Mouse (Mus musculus): ENCODE measurements at regions not wholly inside any gene's neighbourhood (a gene's known extent, or its start where the extent isn't known, plus 50 kb on each side); places are given as distances from the start of the nearest gene placed in this dataset.
A peak's percentile ranks its signal among the peaks of the same experiment; 100 is the strongest.

- ATAC-seq (replicated peaks in 1 of 2; ENCODE audit: insufficient read depth in 1 of 2, low FRiP score in 2 of 2, low TSS enrichment in 1 of 2, low read depth in 1 of 2, poor library complexity in 2 of 2, severe bottlenecking in 2 of 2) = peak; percentile 87
Observed at GRCm38 (mm10) chr15:5414401-5414800, 170.4 kb upstream of the Ptger4 start.

GRCm38 (mm10) chr15:5416031-5416430, 172.0 kb upstream of the Ptger4 start:
- peak; percentile 66 to 74 for ATAC-seq (replicated peaks in 1 of 2; ENCODE audit: insufficient read depth in 1 of 2, low FRiP score in 2 of 2, low TSS enrichment in 1 of 2, low read depth in 1 of 2, poor library complexity in 2 of 2, severe bottlenecking in 2 of 2)

DNA sequence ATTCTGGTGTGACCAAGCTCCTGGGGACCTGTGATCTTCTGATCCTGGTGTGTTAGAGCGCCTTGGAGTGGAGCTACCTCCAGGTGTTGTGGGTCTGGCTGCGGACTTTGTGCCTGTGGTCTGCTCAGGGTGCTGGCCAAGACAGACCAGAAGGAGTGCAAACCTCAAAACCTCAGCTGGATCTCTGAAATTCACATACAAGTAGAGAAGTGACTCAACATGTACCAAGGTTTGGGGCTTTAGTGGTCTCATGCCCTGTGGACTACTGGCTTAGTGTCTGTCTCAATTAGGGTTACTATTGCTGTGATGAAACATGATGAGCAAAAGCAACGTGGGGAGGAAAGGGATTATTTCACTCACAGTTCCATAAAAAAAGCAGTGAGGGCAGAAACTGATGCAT, 182.7 kb upstream of the Ptger4 start:
- ATAC-seq (replicated peaks in 1 of 2; ENCODE audit: insufficient read depth in 1 of 2, low FRiP score in 2 of 2, low TSS enrichment in 1 of 2, low read depth in 1 of 2, poor library complexity in 2 of 2, severe bottlenecking in 2 of 2) = peak in 1 of 2 experiments; percentile 32; a peak in 1 of 4 replicates

GRCm38 (mm10) chr15:5427319-5428048, 183.5 kb upstream of the Ptger4 start:
- ATAC-seq (replicated peaks in 1 of 2; ENCODE audit: insufficient read depth in 1 of 2, low FRiP score in 2 of 2, low TSS enrichment in 1 of 2, low read depth in 1 of 2, poor library complexity in 2 of 2, severe bottlenecking in 2 of 2) = no peak

GRCm38 (mm10) chr15:5432018-5432417, 188.0 kb upstream of the Ptger4 start:
- no peak for ATAC-seq (replicated peaks in 1 of 2; ENCODE audit: insufficient read depth in 1 of 2, low FRiP score in 2 of 2, low TSS enrichment in 1 of 2, low read depth in 1 of 2, poor library complexity in 2 of 2, severe bottlenecking in 2 of 2)

- peak in 1 of 2 experiments; percentile 25; a peak in 1 of 4 replicates for ATAC-seq (replicated peaks in 1 of 2; ENCODE audit: insufficient read depth in 1 of 2, low FRiP score in 2 of 2, low TSS enrichment in 1 of 2, low read depth in 1 of 2, poor library complexity in 2 of 2, severe bottlenecking in 2 of 2)
Observed at GRCm38 (mm10) chr15:5437020-5437419, 193.0 kb upstream of the Ptger4 start.

- ATAC-seq (replicated peaks in 1 of 2; ENCODE audit: insufficient read depth in 1 of 2, low FRiP score in 2 of 2, low TSS enrichment in 1 of 2, low read depth in 1 of 2, poor library complexity in 2 of 2, severe bottlenecking in 2 of 2) = peak; percentile 97 to 98
Observed at GRCm38 (mm10) chr15:5446040-5446755, 202.2 kb upstream of the Ptger4 start.

- ATAC-seq (replicated peaks in 1 of 2; ENCODE audit: insufficient read depth in 1 of 2, low FRiP score in 2 of 2, low TSS enrichment in 1 of 2, low read depth in 1 of 2, poor library complexity in 2 of 2, severe bottlenecking in 2 of 2) = peak; percentile 55 to 81; a peak in 3 of 4 replicates
Observed at GRCm38 (mm10) chr15:5446756-5447314, 202.8 kb upstream of the Ptger4 start.

GRCm38 (mm10) chr15:5447707-5448496, 203.9 kb upstream of the Ptger4 start:
- no peak for ATAC-seq (replicated peaks in 1 of 2; ENCODE audit: insufficient read depth in 1 of 2, low FRiP score in 2 of 2, low TSS enrichment in 1 of 2, low read depth in 1 of 2, poor library complexity in 2 of 2, severe bottlenecking in 2 of 2)

DNA sequence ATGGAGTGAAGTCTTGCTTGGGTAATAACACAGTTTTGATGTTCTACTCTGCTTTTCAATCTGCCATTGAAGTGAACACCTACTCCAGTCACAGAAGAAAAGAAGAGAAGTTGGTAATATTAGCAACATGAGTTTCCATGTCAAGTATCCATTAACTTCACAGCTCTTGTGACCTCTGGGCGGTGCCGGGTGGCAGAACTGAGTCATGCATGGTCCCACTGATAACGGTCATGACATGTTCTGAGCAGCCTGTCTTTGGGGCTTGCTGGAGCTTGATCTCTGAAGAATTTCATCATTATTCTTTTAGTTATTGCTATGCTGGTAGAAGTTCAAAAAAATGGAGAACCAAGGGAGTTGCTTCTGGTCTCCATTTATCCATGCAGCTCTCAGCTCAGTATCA, 215.1 kb upstream of the Ptger4 start:
- ATAC-seq (replicated peaks in 1 of 2; ENCODE audit: insufficient read depth in 1 of 2, low FRiP score in 2 of 2, low TSS enrichment in 1 of 2, low read depth in 1 of 2, poor library complexity in 2 of 2, severe bottlenecking in 2 of 2) = no peak

DNA sequence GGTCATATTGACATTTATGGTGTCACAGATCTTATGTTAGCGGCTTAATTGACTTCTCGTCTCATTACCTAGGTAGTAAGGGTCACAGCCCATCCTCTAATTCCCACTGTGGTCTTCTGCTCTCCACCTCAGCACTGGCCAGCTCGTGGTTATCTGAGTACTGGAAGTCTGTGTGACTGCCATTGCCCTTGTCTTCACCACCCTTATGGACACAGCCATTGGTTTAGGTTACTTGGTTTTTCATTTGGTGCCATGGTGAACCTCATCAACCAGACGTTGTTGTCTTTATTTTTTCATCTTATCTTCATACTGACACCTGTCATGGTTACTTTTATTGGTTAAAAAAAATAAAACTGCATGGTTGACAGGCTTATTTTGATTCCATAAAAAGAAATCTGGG, 215.6 kb upstream of the Ptger4 start:
- ATAC-seq (replicated peaks in 1 of 2; ENCODE audit: insufficient read depth in 1 of 2, low FRiP score in 2 of 2, low TSS enrichment in 1 of 2, low read depth in 1 of 2, poor library complexity in 2 of 2, severe bottlenecking in 2 of 2) = no peak

- ATAC-seq (replicated peaks in 1 of 2; ENCODE audit: insufficient read depth in 1 of 2, low FRiP score in 2 of 2, low TSS enrichment in 1 of 2, low read depth in 1 of 2, poor library complexity in 2 of 2, severe bottlenecking in 2 of 2) = no peak
Observed at GRCm38 (mm10) chr15:5462651-5463050, 218.7 kb upstream of the Ptger4 start.

- no peak for ATAC-seq (replicated peaks in 1 of 2; ENCODE audit: insufficient read depth in 1 of 2, low FRiP score in 2 of 2, low TSS enrichment in 1 of 2, low read depth in 1 of 2, poor library complexity in 2 of 2, severe bottlenecking in 2 of 2)
Observed at GRCm38 (mm10) chr15:5464732-5465131, 220.7 kb upstream of the Ptger4 start.

- ATAC-seq (replicated peaks in 1 of 2; ENCODE audit: insufficient read depth in 1 of 2, low FRiP score in 2 of 2, low TSS enrichment in 1 of 2, low read depth in 1 of 2, poor library complexity in 2 of 2, severe bottlenecking in 2 of 2) = no peak
Observed at GRCm38 (mm10) chr15:5468535-5469073, 224.6 kb upstream of the Ptger4 start.

- ATAC-seq (replicated peaks in 1 of 2; ENCODE audit: insufficient read depth in 1 of 2, low FRiP score in 2 of 2, low TSS enrichment in 1 of 2, low read depth in 1 of 2, poor library complexity in 2 of 2, severe bottlenecking in 2 of 2) = no peak; a peak in 1 of 4 replicates
Observed at GRCm38 (mm10) chr15:5475389-5475995, 231.5 kb upstream of the Ptger4 start.

DNA sequence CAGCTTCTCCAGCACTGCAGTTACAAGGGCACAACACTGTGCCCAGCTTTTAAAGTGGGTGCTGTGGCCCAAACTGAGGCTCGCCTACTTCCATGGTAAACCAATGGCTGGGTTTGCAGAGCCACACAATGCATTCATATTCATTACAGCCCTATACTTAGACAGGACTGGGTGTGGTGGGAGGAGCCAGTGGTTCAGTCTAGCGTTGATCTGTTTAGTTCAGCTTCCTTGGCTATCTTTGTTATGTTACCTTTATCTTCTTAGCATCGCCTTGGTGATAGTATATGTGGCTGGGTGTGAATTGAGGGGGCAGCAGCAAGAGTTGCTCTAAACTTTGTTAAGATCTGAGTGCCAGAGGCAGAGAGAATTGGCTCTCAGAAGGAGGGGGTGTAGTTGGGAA, 249.3 kb upstream of the Ptger4 start:
- no peak for ATAC-seq (replicated peaks in 1 of 2; ENCODE audit: insufficient read depth in 1 of 2, low FRiP score in 2 of 2, low TSS enrichment in 1 of 2, low read depth in 1 of 2, poor library complexity in 2 of 2, severe bottlenecking in 2 of 2)

- ATAC-seq (replicated peaks in 1 of 2; ENCODE audit: insufficient read depth in 1 of 2, low FRiP score in 2 of 2, low TSS enrichment in 1 of 2, low read depth in 1 of 2, poor library complexity in 2 of 2, severe bottlenecking in 2 of 2) = no peak; a peak in 1 of 4 replicates
Observed at GRCm38 (mm10) chr15:5495187-5495849, 251.3 kb upstream of the Ptger4 start.

Measured in hematopoietic stem cell, adult 5-6 weeks (primary cell).